23 mouse cellular contexts compared by ENCODE assay signal in genomic region chr16:17472498-17472897, GRCm38 (mm10). TPM values are rescaled to one million over a fixed set of nuclear protein-coding genes. Genes with fewer than 3 reads are reported as not detected.
DNase-seq lines count a peak whose midpoint lies in the region; ATAC-seq and TF ChIP-seq lines count a peak whose summit lies in the region.
"Had no signal": no experiment of that assay in that cellular context is flagged by ENCODE, and none has a peak within 500 bp of the region (broad histone marks: within the 10 kb centered on the region; RNA-seq: fewer than 3 reads in every experiment).

No protein-coding gene starts in this region.

- no peak overlapping the region for H3K9ac ChIP-seq in heart, embryonic 16.5 days (ENCODE audit: low read length)
- no peak overlapping the region for H3K9ac ChIP-seq in lung, postnatal 0 days (replicated peaks; ENCODE audit: low read depth)
- H3K9ac ChIP-seq: embryonic facial prominence, embryonic 13.5 days; embryonic facial prominence, embryonic 15.5 days; forebrain, embryonic 12.5 days had no signal

- H3K4me3 ChIP-seq in heart, embryonic 16.5 days (ENCODE audit: low read length), result no peak overlapping the region
- no peak overlapping the region for H3K4me3 ChIP-seq in lung, postnatal 0 days (ENCODE audit: low read depth, low read length)
- H3K4me3 ChIP-seq: embryonic facial prominence, embryonic 13.5 days; embryonic facial prominence, embryonic 15.5 days; erythroblast, embryonic 14.5 days; forebrain, embryonic 10.5 days; forebrain, embryonic 12.5 days had no signal

- H3K27ac ChIP-seq in heart, embryonic 16.5 days (ENCODE audit: low read length), result no peak overlapping the region
- no peak overlapping the region for H3K27ac ChIP-seq in lung, postnatal 0 days (ENCODE audit: low read length)
- H3K27ac ChIP-seq: embryonic facial prominence, embryonic 13.5 days; embryonic facial prominence, embryonic 15.5 days; forebrain, embryonic 10.5 days; forebrain, embryonic 12.5 days had no signal

- TF ChIP-seq EP300 in lung, postnatal 0 days (IDR thresholded peaks at IDR 0.05), result peak; percentile 82

- no peaks in the 10 kb centered on the region for H3K27me3 ChIP-seq in heart, embryonic 16.5 days (ENCODE audit: control insufficient read depth, insufficient read depth, low read length)
- no peaks in the 10 kb centered on the region for H3K27me3 ChIP-seq in lung, postnatal 0 days (replicated peaks; ENCODE audit: insufficient read depth, low read length)
- H3K27me3 ChIP-seq: embryonic facial prominence, embryonic 13.5 days; embryonic facial prominence, embryonic 15.5 days; forebrain, embryonic 12.5 days had no signal

- no peak for DNase-seq in heart, adult 9 months (ENCODE audit: low spot score in 2 of 2)
- peak; percentile 21 for DNase-seq in lung, postnatal 0 days (ENCODE audit: low spot score)
- no peak for DNase-seq in lung, postnatal 14 days
- DNase-seq in lung, postnatal 36 days, result peak; percentile 44
- no peak for DNase-seq in lung, postnatal 10 days
- DNase-seq: adrenal gland, adult 2 months; adrenal gland, postnatal 10 days; adrenal gland, postnatal 25 days; cerebellum, adult 11 months; cerebellum, adult 18-20 months; cerebellum, adult 8-10 months; cerebellum, adult 9-11 months; cerebellum, postnatal 14 days; cerebellum, postnatal 36 days; embryo, embryonic 11 days had no signal

- 68% methylated on average over 6 of the region's 6 CpGs for WGBS in heart, embryonic 16.5 days
- 69% methylated on average over 6 of the region's 6 CpGs for WGBS in lung, postnatal 0 days

- TF ChIP-seq CTCF in lung, postnatal 0 days (IDR thresholded peaks at IDR 0.05), result no peak

- H3K36me3 ChIP-seq in heart, embryonic 16.5 days (ENCODE audit: control insufficient read depth, insufficient read depth), result peaks cover 11% of the 10 kb centered on the region
- peaks cover 9% of the 10 kb centered on the region; the same call in 1 of the 2 replicates for H3K36me3 ChIP-seq in lung, postnatal 0 days (ENCODE audit: insufficient read depth, low read length)

- H3K9me3 ChIP-seq in heart, embryonic 16.5 days (replicated peaks; ENCODE audit: control insufficient read depth, low read length), result no peaks in the 10 kb centered on the region
- no peaks in the 10 kb centered on the region for H3K9me3 ChIP-seq in lung, postnatal 0 days (ENCODE audit: low read length)
- H3K9me3 ChIP-seq: embryonic facial prominence, embryonic 13.5 days; embryonic facial prominence, embryonic 15.5 days; forebrain, embryonic 10.5 days; forebrain, embryonic 12.5 days had no signal

- peak; percentile 31; the same call in 1 of the 2 replicates for ATAC-seq in heart, embryonic 16.5 days (replicated peaks; ENCODE audit: extremely low read depth, insufficient read depth, low FRiP score)
- peak; percentile 91 for ATAC-seq in lung, postnatal 0 days
- ATAC-seq: forebrain, embryonic 14.5 days had no signal

- no peak overlapping the region for H3K4me2 ChIP-seq in heart, embryonic 16.5 days (ENCODE audit: low read depth, low read length)
- H3K4me2 ChIP-seq in lung, postnatal 0 days (replicated peaks; ENCODE audit: low read depth, low read length), result no peak overlapping the region
- H3K4me2 ChIP-seq: embryonic facial prominence, embryonic 13.5 days; embryonic facial prominence, embryonic 15.5 days; forebrain, embryonic 12.5 days had no signal

- H3K4me1 ChIP-seq in heart, embryonic 16.5 days (ENCODE audit: control insufficient read depth, insufficient read depth, low read length), result peaks cover 7% of the 10 kb centered on the region; the same call in 1 of the 2 replicates
- H3K4me1 ChIP-seq in lung, postnatal 0 days (ENCODE audit: insufficient read depth, low read depth, low read length), result no peaks in the 10 kb centered on the region
- H3K4me1 ChIP-seq: forebrain, embryonic 10.5 days; forebrain, embryonic 12.5 days had no signal

RNA-seq across cellular contexts. Expression of gene Aifm3, which starts 16.9 kb away (rescaled TPM):
- 1.5 TPM in 2 replicates for polyA plus RNA-seq in heart, embryonic 16.5 days (2015; fragmentation: Nextera tagmentation; extraction: Ambion mirVana)
- polyA plus RNA-seq in lung, postnatal 0 days (2015; fragmentation: Nextera tagmentation; extraction: Ambion mirVana), result 2.8 and 3.5 TPM in 2 replicates
- polyA plus RNA-seq: C2C12; erythroblast, embryonic 14.5 days had no signal

RNA-seq across cellular contexts. Expression of gene Crkl, which starts 20.7 kb away (rescaled TPM):
- 43.2 and 52.2 TPM in 2 replicates for polyA plus RNA-seq in heart, embryonic 16.5 days (2015; fragmentation: Nextera tagmentation; extraction: Ambion mirVana)
- 33.1 and 39.6 TPM in 2 replicates for polyA plus RNA-seq in lung, postnatal 0 days (2015; fragmentation: Nextera tagmentation; extraction: Ambion mirVana)

RNA-seq across cellular contexts. Expression of gene Lztr1, which starts 36.0 kb away (rescaled TPM):
- 51.8 and 59.2 TPM in 2 replicates for polyA plus RNA-seq in heart, embryonic 16.5 days (2015; fragmentation: Nextera tagmentation; extraction: Ambion mirVana)
- polyA plus RNA-seq in lung, postnatal 0 days (2015; fragmentation: Nextera tagmentation; extraction: Ambion mirVana), result 63.3 and 64.7 TPM in 2 replicates

RNA-seq across cellular contexts. Expression of gene Thap7, which starts 58.4 kb away (rescaled TPM):
- polyA plus RNA-seq in heart, embryonic 16.5 days (2015; fragmentation: Nextera tagmentation; extraction: Ambion mirVana), result 37.2 and 38.6 TPM in 2 replicates
- 49.5 and 53.4 TPM in 2 replicates for polyA plus RNA-seq in lung, postnatal 0 days (2015; fragmentation: Nextera tagmentation; extraction: Ambion mirVana)

Comparison
In these comparisons a context has a peak if more than half of its experiments do, and no peak if none do; other contexts are left out.
1. DNase-seq: peak in lung, postnatal 0 days (single experiment) and lung, postnatal 36 days (single experiment); none in heart, adult 9 months (0 of 2), lung, postnatal 14 days (single experiment) and lung, postnatal 10 days (single experiment).